Mouse (Mus musculus): ENCODE results near the gene Prss46. TPM values are rescaled to one million over a fixed set of nuclear protein-coding genes. Genes with fewer than 3 reads are reported as not detected.

Prss46 gene
- polyA plus RNA-seq, 1 experiment from 2014 or later, result not detected

- no peak for DNase-seq (ENCODE audit: low spot score)
These were observed 14.8 kb downstream of the Prss46 start for GRCm38 (mm10) chr9:110858967-110859596.

GRCm38 (mm10) chr9:110871030-110871429, 26.7 kb downstream of the Prss46 start:
- DNase-seq (ENCODE audit: low spot score), result peak; percentile 78

GRCm38 (mm10) chr9:110873681-110874659, 29.7 kb downstream of the Prss46 start:
- no peak for DNase-seq (ENCODE audit: low spot score)

GRCm38 (mm10) chr9:110874660-110875191, 30.4 kb downstream of the Prss46 start:
- no peak for DNase-seq (ENCODE audit: low spot score)

GRCm38 (mm10) chr9:110875288-110875695, 31.0 kb downstream of the Prss46 start:
- no peak for DNase-seq (ENCODE audit: low spot score)

- no peak for DNase-seq (ENCODE audit: low spot score)
These were observed 33.0 kb downstream of the Prss46 start for GRCm38 (mm10) chr9:110877353-110877752.

- DNase-seq (ENCODE audit: low spot score), result no peak
These were observed 33.6 kb downstream of the Prss46 start for GRCm38 (mm10) chr9:110877888-110878287.

GRCm38 (mm10) chr9:110879191-110879920, 35.0 kb downstream of the Prss46 start, which contains the start of gene Als2cl:
Gene Als2cl, plus strand, starts transcription at chr9:110879870.
- DNase-seq (ENCODE audit: low spot score), result no peak

- DNase-seq (ENCODE audit: low spot score), result no peak
These were observed 35.8 kb downstream of the Prss46 start, which contains the start of gene Tmie for GRCm38 (mm10) chr9:110879998-110880561. Gene Tmie, minus strand, starts transcription at chr9:110880113.

GRCm38 (mm10) chr9:110880772-110881171, 36.5 kb downstream of the Prss46 start:
- DNase-seq (ENCODE audit: low spot score), result no peak

- no peak for DNase-seq (ENCODE audit: low spot score)
These were observed 37.6 kb downstream of the Prss46 start for GRCm38 (mm10) chr9:110881953-110882352.

GRCm38 (mm10) chr9:110887388-110888303, 43.3 kb downstream of the Prss46 start:
- DNase-seq (ENCODE audit: low spot score), result peak; percentile 75

- no peak for DNase-seq (ENCODE audit: low spot score)
These were observed 44.6 kb downstream of the Prss46 start for GRCm38 (mm10) chr9:110888935-110889334.

GRCm38 (mm10) chr9:110890026-110890783, 45.9 kb downstream of the Prss46 start:
- DNase-seq (ENCODE audit: low spot score), result no peak

GRCm38 (mm10) chr9:110891077-110891828, 46.9 kb downstream of the Prss46 start:
- DNase-seq (ENCODE audit: low spot score), result no peak

- no peak for DNase-seq (ENCODE audit: low spot score)
These were observed 48.2 kb downstream of the Prss46 start for GRCm38 (mm10) chr9:110892552-110892951.

- DNase-seq (ENCODE audit: low spot score), result no peak
These were observed 49.1 kb downstream of the Prss46 start for GRCm38 (mm10) chr9:110893429-110893828.

GRCm38 (mm10) chr9:110895507-110895906, 51.2 kb downstream of the Prss46 start:
- DNase-seq (ENCODE audit: low spot score), result peak; percentile 82

All from thymus, postnatal 0 days (tissue).